ENCODE assay signal across 22 mouse cellular contexts in the genomic region with DNA sequence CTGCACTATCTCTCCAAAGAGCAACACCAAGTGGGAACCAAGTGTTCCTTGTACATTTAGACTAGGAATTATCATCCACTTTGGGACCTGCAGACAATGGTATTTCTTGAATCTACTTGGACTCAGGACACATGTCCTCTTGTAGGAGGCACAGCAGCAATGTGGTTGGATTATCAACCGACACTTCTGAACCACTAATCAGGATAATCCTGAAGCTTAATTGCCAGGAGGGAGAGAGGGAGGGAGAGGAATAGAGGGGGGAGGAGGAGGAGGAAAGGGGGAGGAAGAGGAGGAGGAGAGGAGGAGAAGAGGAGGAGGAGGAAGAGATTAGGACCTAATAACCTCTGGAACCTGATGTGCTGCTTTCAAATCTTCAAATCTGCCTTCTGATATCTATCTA.
A peak's percentile ranks its signal among the peaks of the same experiment; 100 is the strongest.
DNase-seq lines count a peak whose midpoint lies in the region; TF ChIP-seq lines count a peak whose summit lies in the region.
"Had no signal": no experiment of that assay in that cellular context is flagged by ENCODE, and none has a peak within 500 bp of the region (broad histone marks: within the 10 kb centered on the region; RNA-seq: fewer than 3 reads in every experiment).

No protein-coding gene starts in this region.

- H3K9ac ChIP-seq in heart, adult 2 months (ENCODE audit: low read depth, low read length): no peak overlapping the region
- H3K9ac ChIP-seq: embryonic facial prominence, embryonic 13.5 days; embryonic facial prominence, embryonic 15.5 days; forebrain, embryonic 12.5 days had no signal

- H3K27me3 ChIP-seq in heart, adult 2 months (ENCODE audit: control insufficient read depth, insufficient read depth, low read length): no peaks in the 10 kb centered on the region
- H3K27me3 ChIP-seq: CH12.LX; forebrain, embryonic 12.5 days had no signal

- H3K36me3 ChIP-seq in heart, adult 2 months (ENCODE audit: control insufficient read depth, insufficient read depth, low read length): no peaks in the 10 kb centered on the region
- H3K36me3 ChIP-seq: embryonic facial prominence, embryonic 13.5 days; embryonic facial prominence, embryonic 15.5 days; forebrain, embryonic 10.5 days; forebrain, embryonic 12.5 days; G1E had no signal

- no peak overlapping the region for H3K4me3 ChIP-seq in gastrocnemius, adult 2 months
- H3K4me3 ChIP-seq in heart, adult 2 months: no peak overlapping the region
- H3K4me3 ChIP-seq: embryonic facial prominence, embryonic 13.5 days; embryonic facial prominence, embryonic 15.5 days; erythroblast, embryonic 14.5 days; forebrain, embryonic 10.5 days; forebrain, embryonic 12.5 days had no signal

- no peaks in the 10 kb centered on the region for H3K79me2 ChIP-seq in heart, adult 2 months (replicated peaks; ENCODE audit: control insufficient read depth, insufficient read depth, low read length)

- no peak for TF ChIP-seq EP300 in heart, adult 2 months (IDR thresholded peaks at IDR 0.05; ENCODE audit: insufficient read depth, low read depth, low read length)

- peak overlapping the region; percentile 28; the same call in 1 of the 2 replicates for H3K27ac ChIP-seq in gastrocnemius, adult 2 months
- H3K27ac ChIP-seq in heart, adult 2 months: peak overlapping the region; percentile 42; the same call in 1 of the 2 replicates
- H3K27ac ChIP-seq: embryonic facial prominence, embryonic 13.5 days; embryonic facial prominence, embryonic 15.5 days; forebrain, embryonic 10.5 days; forebrain, embryonic 12.5 days had no signal

- intact Hi-C loops in gastrocnemius, adult 2 months (cut with DNase I): no loop called here
- intact Hi-C loops in gastrocnemius, postnatal 36 days (cut with DNase I): no loop called here
- intact Hi-C loops in heart, adult 2 months (cut with DNase I): no loop called here

- DNase-seq in gastrocnemius, adult 2 months: no peak
- DNase-seq in gastrocnemius, postnatal 36 days: no peak
- DNase-seq in heart, adult 2 months: no peak
- DNase-seq in heart, adult 18-20 months: no peak
- peak; percentile 69 for DNase-seq in retina, postnatal 1 day
- DNase-seq in adrenal gland, postnatal 25 days: no peak
- DNase-seq: adrenal gland, postnatal 14 days; B cell, adult 2 months; cerebellum, adult 11 months; cerebellum, adult 18-20 months; cerebellum, adult 8-10 months; cerebellum, adult 9-11 months; cerebellum, postnatal 14 days; cerebellum, postnatal 36 days; embryo, embryonic 11 days had no signal

- H3K4me1 ChIP-seq in heart, adult 2 months (ENCODE audit: control insufficient read depth, insufficient read depth, low read length): peaks cover 2% of the 10 kb centered on the region
- H3K4me1 ChIP-seq: embryonic facial prominence, embryonic 15.5 days had no signal

- no peak for TF ChIP-seq POLR2A in heart, adult 2 months (IDR thresholded peaks at IDR 0.05; ENCODE audit: insufficient read depth, low read depth, low read length)

- TF ChIP-seq CTCF in gastrocnemius, adult 2 months (IDR thresholded peaks at IDR 0.05): no peak
- no peak for TF ChIP-seq CTCF in heart, adult 2 months (IDR thresholded peaks at IDR 0.05)

- WGBS in heart, adult 2 months: 68% methylated on average over 1 of the region's 1 CpGs
